26 mouse cellular contexts compared by ENCODE assay signal in genomic region chr5:136248441-136248840, GRCm38 (mm10). TPM values are rescaled to one million over a fixed set of nuclear protein-coding genes. Genes with fewer than 3 reads are reported as not detected.
DNase-seq lines count a peak whose midpoint lies in the region; ATAC-seq and TF ChIP-seq lines count a peak whose summit lies in the region.
"Had no signal": no experiment of that assay in that cellular context is flagged by ENCODE, and none has a peak within 500 bp of the region (broad histone marks: within the 10 kb centered on the region; RNA-seq: fewer than 3 reads in every experiment).

No protein-coding gene starts in this region.

- no peak for ATAC-seq in liver, embryonic 15.5 days (ENCODE audit: insufficient read depth)
- ATAC-seq in liver, embryonic 12.5 days = no peak
- 0 out of 2 replicates have a peak, but pooled peaks have one; percentile 24 for ATAC-seq in megakaryocyte-erythroid progenitor cell, adult 5-6 weeks (replicated peaks; ENCODE audit: low FRiP score, low TSS enrichment, poor library complexity, severe bottlenecking)
- ATAC-seq: forebrain, embryonic 15.5 days; Patski had no signal

- H3K4me1 ChIP-seq in liver, embryonic 15.5 days (replicated peaks) = peaks cover 24% of the 10 kb centered on the region
- H3K4me1 ChIP-seq in liver, embryonic 12.5 days = peaks cover 33% of the 10 kb centered on the region
- H3K4me1 ChIP-seq in CH12.LX (ENCODE audit: control insufficient read depth in 1 of 2, insufficient read depth in 2 of 2) = peaks cover 28 to 60% of the 10 kb centered on the region in 2 experiments

- H3K27ac ChIP-seq in liver, embryonic 15.5 days (replicated peaks) = peak overlapping the region; percentile 57
- no peak overlapping the region for H3K27ac ChIP-seq in liver, embryonic 12.5 days
- no peak overlapping the region for H3K27ac ChIP-seq in CH12.LX (ENCODE audit: insufficient read depth, low read depth)
- H3K27ac ChIP-seq: embryonic facial prominence, embryonic 13.5 days; forebrain, embryonic 10.5 days; forebrain, embryonic 15.5 days; gastrocnemius, adult 2 months; heart, adult 2 months; hindbrain, embryonic 10.5 days; hindbrain, embryonic 15.5 days; layer of hippocampus, adult 2 months; liver, embryonic 14.5 days; lung, embryonic 15.5 days; midbrain, embryonic 12.5 days; neural tube, embryonic 13.5 days had no signal

- WGBS in liver, embryonic 15.5 days (ENCODE audit: insufficient replicate concordance) = 47% methylated on average over 6 of the region's 6 CpGs
- 48% methylated on average over 6 of the region's 6 CpGs for WGBS in liver, embryonic 12.5 days (ENCODE audit: insufficient replicate concordance)

- H3K9me3 ChIP-seq in liver, embryonic 15.5 days (replicated peaks) = no peaks in the 10 kb centered on the region
- no peaks in the 10 kb centered on the region for H3K9me3 ChIP-seq in liver, embryonic 12.5 days (replicated peaks)
- no peaks in the 10 kb centered on the region for H3K9me3 ChIP-seq in CH12.LX (replicated peaks; ENCODE audit: low read length)
- H3K9me3 ChIP-seq: embryonic facial prominence, embryonic 13.5 days; forebrain, embryonic 10.5 days; forebrain, embryonic 15.5 days; hindbrain, embryonic 10.5 days; hindbrain, embryonic 15.5 days; lung, embryonic 15.5 days; midbrain, embryonic 12.5 days; neural tube, embryonic 13.5 days had no signal

- TF ChIP-seq CTCF in CH12.LX (conservative IDR thresholded peaks at IDR 0.05 in 1 of 2, IDR thresholded peaks at IDR 0.05 in 1 of 2; ENCODE audit: low read depth in 2 of 2, low read length in 2 of 2) = no peak

- TF ChIP-seq POLR2A in CH12.LX (IDR thresholded peaks at IDR 0.05; ENCODE audit: low read depth, low read length) = no peak

- H3K79me2 ChIP-seq in CH12.LX (replicated peaks; ENCODE audit: control insufficient read depth, extremely low read depth, insufficient read depth, poor library complexity, severe bottlenecking) = no peaks in the 10 kb centered on the region

- in situ Hi-C loops in CH12.LX (cut with MboI; ENCODE audit: low pct_ligation_motif_present, low pct_unique_long_range_greater_than_20kb, low sequenced_read_pairs) = loop anchor here (5.0 kb wide), 1 partner anchor 51 kb away; the partner anchor contains the start of gene Prkrip1

- no peaks in the 10 kb centered on the region for H3K36me3 ChIP-seq in liver, embryonic 15.5 days (replicated peaks)
- peaks cover 4% of the 10 kb centered on the region; the same call in 1 of the 2 replicates for H3K36me3 ChIP-seq in liver, embryonic 12.5 days
- peaks cover 0 to 7% of the 10 kb centered on the region in 2 experiments for H3K36me3 ChIP-seq in CH12.LX (replicated peaks in 1 of 2; ENCODE audit: control insufficient read depth in 1 of 2, insufficient read depth in 1 of 2, low read length in 1 of 2)
- H3K36me3 ChIP-seq: hindbrain, embryonic 15.5 days had no signal

- DNase-seq in CH12.LX (ENCODE audit: extremely low read depth) = peak; percentile 60
- peak; percentile 47 for DNase-seq in c-Kit-positive CD71-negative TER-119-negative erythroid progenitor cells, embryonic 14.5 days (ENCODE audit: low read depth)
- no peak for DNase-seq in left cerebral cortex, postnatal 10 days (ENCODE audit: extremely low spot score in 1 of 2, low spot score in 2 of 2)
- no peak for DNase-seq in Muller cell, postnatal 12 days (ENCODE audit: inconsistent ontology term)
- no peak for DNase-seq in frontal cortex, postnatal 36 days (ENCODE audit: low spot score in 2 of 2)
- DNase-seq: adrenal gland, adult 2 months; cerebellum, adult 18-20 months; cerebellum, postnatal 10 days; gastrocnemius, adult 2 months; heart, adult 2 months; heart, postnatal 14 days; kidney, adult 18-20 months had no signal

- peaks cover 28% of the 10 kb centered on the region for H3K27me3 ChIP-seq in liver, embryonic 15.5 days
- peaks cover 29% of the 10 kb centered on the region for H3K27me3 ChIP-seq in liver, embryonic 12.5 days (replicated peaks)
- no peaks in the 10 kb centered on the region for H3K27me3 ChIP-seq in CH12.LX (replicated peaks)
- H3K27me3 ChIP-seq: embryonic facial prominence, embryonic 13.5 days; forebrain, embryonic 15.5 days; hindbrain, embryonic 15.5 days; lung, embryonic 15.5 days; midbrain, embryonic 12.5 days; neural tube, embryonic 13.5 days; Patski had no signal

- dilution Hi-C loops in CH12.LX (cut with MboI; ENCODE audit: extremely low pct_ligation_motif_present, extremely low pct_unique_long_range_greater_than_20kb, low sequenced_read_pairs) = no loop called here

- intact Hi-C loops in left cerebral cortex, postnatal 10 days (cut with DNase I) = no loop called here

- TF ChIP-seq RAD21 in CH12.LX (IDR thresholded peaks at IDR 0.05; ENCODE audit: low read depth, low read length) = no peak

- H3K9ac ChIP-seq in liver, embryonic 15.5 days = no peak overlapping the region
- H3K9ac ChIP-seq in liver, embryonic 12.5 days = no peak overlapping the region
- no peak overlapping the region for H3K9ac ChIP-seq in CH12.LX (ENCODE audit: insufficient read depth, low read depth)
- H3K9ac ChIP-seq: embryonic facial prominence, embryonic 13.5 days; forebrain, embryonic 15.5 days; hindbrain, embryonic 15.5 days; liver, embryonic 14.5 days; lung, embryonic 15.5 days; midbrain, embryonic 12.5 days; neural tube, embryonic 13.5 days had no signal

- no peak for TF ChIP-seq EP300 in CH12.LX (IDR thresholded peaks at IDR 0.05; ENCODE audit: low read length)

- no peak overlapping the region for H3K4me2 ChIP-seq in liver, embryonic 15.5 days
- H3K4me2 ChIP-seq in liver, embryonic 12.5 days = no peak overlapping the region
- no peak overlapping the region for H3K4me2 ChIP-seq in CH12.LX (ENCODE audit: insufficient read depth, low read depth, poor library complexity, severe bottlenecking)
- H3K4me2 ChIP-seq: embryonic facial prominence, embryonic 13.5 days; forebrain, embryonic 15.5 days; hindbrain, embryonic 15.5 days; lung, embryonic 15.5 days; midbrain, embryonic 12.5 days; neural tube, embryonic 13.5 days had no signal

- no peak overlapping the region for H3K4me3 ChIP-seq in liver, embryonic 15.5 days (replicated peaks)
- no peak overlapping the region for H3K4me3 ChIP-seq in liver, embryonic 12.5 days
- no peak overlapping the region for H3K4me3 ChIP-seq in CH12.LX (replicated peaks in 1 of 3; ENCODE audit: low read depth in 2 of 3, low read length in 2 of 3, poor library complexity in 1 of 3)
- H3K4me3 ChIP-seq: embryonic facial prominence, embryonic 13.5 days; forebrain, embryonic 10.5 days; forebrain, embryonic 15.5 days; gastrocnemius, adult 2 months; heart, adult 2 months; hindbrain, embryonic 10.5 days; hindbrain, embryonic 15.5 days; layer of hippocampus, adult 2 months; lung, embryonic 15.5 days; midbrain, embryonic 12.5 days; neural tube, embryonic 13.5 days had no signal

TF ChIP-seq in CH12.LX, 34 proteins besides CTCF, POLR2A, EP300 and RAD21:
- TF ChIP-seq JUN (IDR thresholded peaks at IDR 0.05; ENCODE audit: insufficient read depth, low read depth, low read length) (no peak), USF1 (IDR thresholded peaks at IDR 0.05; ENCODE audit: low read depth, low read length) (peak; percentile 35)
TF ChIP-seq in CH12.LX: peak in this region for 1.

RNA-seq across cellular contexts. Expression of gene Sh2b2, which starts 2.1 kb away (rescaled TPM):
- 2.1 and 2.3 TPM in 2 replicates for polyA plus RNA-seq in liver, embryonic 15.5 days (2015; fragmentation: Nextera tagmentation; extraction: Ambion mirVana)
- 2.6 and 3.1 TPM in 2 replicates for polyA plus RNA-seq in liver, embryonic 12.5 days (2016; fragmentation: Nextera tagmentation; extraction: Ambion mirVana)
- 16.2 and 17.9 TPM in 2 replicates for total RNA-seq in CH12.LX (2012; rRNA removed)
- total RNA-seq in CH12.LX (2014; rRNA removed) = 8.1 and 8.5 TPM in 2 replicates
- 26.4 and 27.8 TPM in 2 replicates for polyA plus RNA-seq in CH12.LX (2012; ENCODE audit: insufficient read length, low read depth)
- total RNA-seq in megakaryocyte-erythroid progenitor cell, adult 5-6 weeks (2014; fragmentation: Nextera tagmentation) = 1.7 and 3.0 TPM in 2 replicates
- 0.09 and 1.8 TPM in 2 replicates for total RNA-seq in megakaryocyte-erythroid progenitor cell, adult 5-6 weeks (2017)
- total RNA-seq in left cerebral cortex, postnatal 10 days (2021) = 10 to 100 TPM; 13.4 to 16.3 TPM

RNA-seq across cellular contexts. Expression of gene Prkrip1, which starts 49.7 kb away (rescaled TPM):
- 16.5 and 22.5 TPM in 2 replicates for polyA plus RNA-seq in liver, embryonic 15.5 days (2015; fragmentation: Nextera tagmentation; extraction: Ambion mirVana)
- polyA plus RNA-seq in liver, embryonic 12.5 days (2016; fragmentation: Nextera tagmentation; extraction: Ambion mirVana) = 36.3 and 41.3 TPM in 2 replicates
- total RNA-seq in CH12.LX (2012; rRNA removed) (45.5 and 59.1 TPM in 2 replicates), CH12.LX (2014; rRNA removed) (43.7 and 47.7 TPM in 2 replicates)
- 94.8 and 117 TPM in 2 replicates for polyA plus RNA-seq in CH12.LX (2012; ENCODE audit: insufficient read length, low read depth)
- 24.2 and 32.6 TPM in 2 replicates for total RNA-seq in megakaryocyte-erythroid progenitor cell, adult 5-6 weeks (2014; fragmentation: Nextera tagmentation)
- total RNA-seq in megakaryocyte-erythroid progenitor cell, adult 5-6 weeks (2017) = 67.4 and 131 TPM in 2 replicates
- 10 to 100 TPM; 41.2 to 42.4 TPM for total RNA-seq in left cerebral cortex, postnatal 10 days (2021)

Comparison
In these comparisons a context has a peak if more than half of its experiments do, and no peak if none do; other contexts are left out.
1. DNase-seq: peak in CH12.LX (single experiment) and c-Kit-positive CD71-negative TER-119-negative erythroid progenitor cells, embryonic 14.5 days (single experiment); none in left cerebral cortex, postnatal 10 days (0 of 2), Muller cell, postnatal 12 days (single experiment) and frontal cortex, postnatal 36 days (0 of 2).